10 mouse cellular contexts compared by ENCODE assay signal in genomic region chr14:121713166-121713829, GRCm38 (mm10).
A peak's percentile ranks its signal among the peaks of the same experiment; 100 is the strongest.
DNase-seq lines count a peak whose midpoint lies in the region; ATAC-seq and TF ChIP-seq lines count a peak whose summit lies in the region.
"Had no signal": no experiment of that assay in that cellular context is flagged by ENCODE, and none has a peak within 500 bp of the region (broad histone marks: within the 10 kb centered on the region; RNA-seq: fewer than 3 reads in every experiment).

No protein-coding gene starts in this region.

- no peaks in the 10 kb centered on the region for H3K9me3 ChIP-seq in intestine, embryonic 14.5 days (ENCODE audit: control insufficient read depth, low read length)
- no peaks in the 10 kb centered on the region for H3K9me3 ChIP-seq in intestine, postnatal 0 days (ENCODE audit: control insufficient read depth)
- H3K9me3 ChIP-seq in forebrain, embryonic 11.5 days (ENCODE audit: control insufficient read depth, low read length): no peaks in the 10 kb centered on the region
- H3K9me3 ChIP-seq in limb, embryonic 13.5 days: no peaks in the 10 kb centered on the region

- no peaks in the 10 kb centered on the region for H3K27me3 ChIP-seq in intestine, embryonic 14.5 days (replicated peaks; ENCODE audit: control insufficient read depth, insufficient read depth, low read length)
- no peaks in the 10 kb centered on the region for H3K27me3 ChIP-seq in intestine, postnatal 0 days (replicated peaks; ENCODE audit: control insufficient read depth, insufficient read depth, low read length)
- no peaks in the 10 kb centered on the region for H3K27me3 ChIP-seq in forebrain, embryonic 11.5 days (ENCODE audit: control insufficient read depth, insufficient read depth, low read length)
- H3K27me3 ChIP-seq in limb, embryonic 13.5 days: peaks cover 16% of the 10 kb centered on the region

- no peak for TF ChIP-seq CTCF in intestine, postnatal 0 days (IDR thresholded peaks at IDR 0.05; ENCODE audit: low read depth)

- ATAC-seq in intestine, embryonic 14.5 days (replicated peaks; ENCODE audit: low FRiP score, low TSS enrichment, low read depth): 0 out of 2 replicates have a peak, but pooled peaks have one; percentile 14
- no peak for ATAC-seq in intestine, postnatal 0 days
- peak; percentile 88 for ATAC-seq in forebrain, embryonic 11.5 days (replicated peaks; ENCODE audit: low FRiP score)
- ATAC-seq in limb, embryonic 13.5 days (ENCODE audit: low FRiP score, low read depth): 0 out of 2 replicates have a peak, but pooled peaks have one; percentile 24

- no peak overlapping the region for H3K4me3 ChIP-seq in intestine, embryonic 14.5 days (ENCODE audit: low read depth, low read length)
- no peak overlapping the region for H3K4me3 ChIP-seq in intestine, postnatal 0 days (ENCODE audit: low read depth, low read length)
- H3K4me3 ChIP-seq in forebrain, embryonic 11.5 days (ENCODE audit: low read depth, low read length): no peak overlapping the region
- H3K4me3 ChIP-seq in limb, embryonic 13.5 days: no peak overlapping the region

- DNase-seq in intestine, embryonic 14.5 days (ENCODE audit: low spot score): no peak
- peak; percentile 70 for DNase-seq in adipocyte (ENCODE audit: low spot score)
- peak; percentile 78 for DNase-seq in forebrain, embryonic 11.5 days (ENCODE audit: low spot score)
- DNase-seq in adrenal gland, postnatal 14 days: no peak
- no peak for DNase-seq in gastrocnemius, postnatal 25 days
- no peak for DNase-seq in urinary bladder, postnatal 25 days (ENCODE audit: low spot score)
- DNase-seq: heart, adult 11 months; right cerebral cortex, adult 18-20 months had no signal

- no peak overlapping the region for H3K27ac ChIP-seq in intestine, embryonic 14.5 days (ENCODE audit: low read depth)
- no peak overlapping the region for H3K27ac ChIP-seq in intestine, postnatal 0 days (ENCODE audit: low read depth, low read length)
- H3K27ac ChIP-seq in forebrain, embryonic 11.5 days (ENCODE audit: low read depth, low read length): peak overlapping the region; percentile 59; the same call in 1 of the 2 replicates
- H3K27ac ChIP-seq in limb, embryonic 13.5 days: peak overlapping the region; percentile 10; the same call in 1 of the 2 replicates

- H3K9ac ChIP-seq in intestine, embryonic 14.5 days (ENCODE audit: low read length): no peak overlapping the region
- no peak overlapping the region for H3K9ac ChIP-seq in intestine, postnatal 0 days (ENCODE audit: low read depth, low read length)
- no peak overlapping the region; the same call in 1 of the 2 replicates for H3K9ac ChIP-seq in forebrain, embryonic 11.5 days (ENCODE audit: low read length)
- H3K9ac ChIP-seq in limb, embryonic 13.5 days: peak overlapping the region; percentile 19; the same call in 1 of the 2 replicates

- WGBS in intestine, embryonic 14.5 days: 25% methylated on average over 7 of the region's 7 CpGs
- WGBS in intestine, postnatal 0 days: 54% methylated on average over 7 of the region's 7 CpGs
- WGBS in forebrain, embryonic 11.5 days: 2% methylated on average over 7 of the region's 7 CpGs
- 11% methylated on average over 7 of the region's 7 CpGs for WGBS in limb, embryonic 13.5 days

- no peaks in the 10 kb centered on the region for H3K36me3 ChIP-seq in intestine, embryonic 14.5 days (ENCODE audit: control insufficient read depth, insufficient read depth, low read length)
- no peaks in the 10 kb centered on the region for H3K36me3 ChIP-seq in intestine, postnatal 0 days (ENCODE audit: control insufficient read depth, insufficient read depth)
- no peaks in the 10 kb centered on the region for H3K36me3 ChIP-seq in forebrain, embryonic 11.5 days (ENCODE audit: control insufficient read depth, insufficient read depth, low read length)
- H3K36me3 ChIP-seq in limb, embryonic 13.5 days: no peaks in the 10 kb centered on the region

- peaks cover 23% of the 10 kb centered on the region; the same call in 1 of the 2 replicates for H3K4me1 ChIP-seq in intestine, embryonic 14.5 days (replicated peaks; ENCODE audit: control insufficient read depth, insufficient read depth, low read length)
- H3K4me1 ChIP-seq in intestine, postnatal 0 days (replicated peaks; ENCODE audit: control insufficient read depth, insufficient read depth, low read length): no peaks in the 10 kb centered on the region
- peaks cover 13% of the 10 kb centered on the region; the same call in 1 of the 2 replicates for H3K4me1 ChIP-seq in forebrain, embryonic 11.5 days (replicated peaks; ENCODE audit: control insufficient read depth, insufficient read depth, low read length)
- H3K4me1 ChIP-seq in limb, embryonic 13.5 days: peaks cover 40% of the 10 kb centered on the region

- no peak overlapping the region for H3K4me2 ChIP-seq in intestine, embryonic 14.5 days (ENCODE audit: low read length)
- no peak overlapping the region for H3K4me2 ChIP-seq in intestine, postnatal 0 days (replicated peaks; ENCODE audit: low read depth)
- H3K4me2 ChIP-seq in forebrain, embryonic 11.5 days (ENCODE audit: low read depth, low read length, severe bottlenecking): 0 out of 2 replicates have a peak overlapping the region, but pooled peaks have one; percentile 15
- no peak overlapping the region for H3K4me2 ChIP-seq in limb, embryonic 13.5 days (replicated peaks)

Comparison
In these comparisons a context has a peak if more than half of its experiments do, and no peak if none do; other contexts are left out.
1. DNase-seq: peak in adipocyte (single experiment) and forebrain, embryonic 11.5 days (single experiment); none in intestine, embryonic 14.5 days (single experiment), adrenal gland, postnatal 14 days (single experiment), gastrocnemius, postnatal 25 days (single experiment) and urinary bladder, postnatal 25 days (single experiment).
2. H3K27ac ChIP-seq: peak in forebrain, embryonic 11.5 days (single experiment) and limb, embryonic 13.5 days (single experiment); none in intestine, embryonic 14.5 days (single experiment) and intestine, postnatal 0 days (single experiment).